Comparison of ENCODE assay signal across 8 mouse cellular contexts in the genomic region with DNA sequence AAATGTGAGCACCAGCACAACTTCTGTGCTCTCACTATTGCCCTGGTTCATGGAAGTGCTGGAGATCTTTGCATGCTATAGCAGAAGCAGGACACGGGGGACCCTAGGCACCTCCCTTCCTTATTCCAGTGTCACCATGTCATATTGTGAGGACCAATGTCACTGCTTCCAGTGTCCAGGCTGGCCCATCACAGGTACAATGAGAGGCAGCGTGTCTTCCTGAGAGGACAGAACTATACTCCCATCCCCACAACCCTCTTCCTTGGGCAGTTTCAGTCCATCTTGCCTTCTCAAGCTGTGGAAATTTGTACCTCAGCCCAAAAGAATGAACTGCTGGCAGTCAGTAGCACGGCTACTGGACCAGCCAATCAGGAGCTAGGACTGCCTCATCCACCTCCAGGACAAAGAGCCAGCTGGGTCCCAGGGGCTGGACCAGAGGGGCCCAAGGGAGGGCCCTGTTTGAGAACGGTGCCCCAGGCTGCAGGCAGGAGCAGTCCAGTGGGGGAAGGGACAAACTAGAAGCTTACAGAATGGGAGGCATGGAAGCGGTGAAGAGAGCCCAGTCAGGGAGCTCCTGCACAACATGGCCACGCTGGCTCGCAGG. TPM values are rescaled to one million over a fixed set of nuclear protein-coding genes. Genes with fewer than 3 reads are reported as not detected.
A peak's percentile ranks its signal among the peaks of the same experiment; 100 is the strongest.
DNase-seq lines count a peak whose midpoint lies in the region; ATAC-seq and TF ChIP-seq lines count a peak whose summit lies in the region.

No protein-coding gene starts in this region.

- no peak overlapping the region for H3K4me3 ChIP-seq in spleen, adult 2 months (ENCODE audit: extremely low read depth, insufficient read depth, insufficient read length)
- no peak overlapping the region for H3K4me3 ChIP-seq in embryonic facial prominence, embryonic 12.5 days
- no peak overlapping the region for H3K4me3 ChIP-seq in heart, embryonic 10.5 days
- H3K4me3 ChIP-seq in midbrain, embryonic 12.5 days: 0 out of 2 replicates have a peak overlapping the region, but pooled peaks have one; percentile 0

- H3K9ac ChIP-seq in embryonic facial prominence, embryonic 12.5 days: no peak overlapping the region
- 0 out of 2 replicates have a peak overlapping the region, but pooled peaks have one; percentile 37 for H3K9ac ChIP-seq in midbrain, embryonic 12.5 days (replicated peaks)

- H3K27ac ChIP-seq in spleen, adult 2 months (ENCODE audit: insufficient read depth, low read length): peak overlapping the region; percentile 61
- peak overlapping the region; percentile 72 for H3K27ac ChIP-seq in embryonic facial prominence, embryonic 12.5 days
- peak overlapping the region; percentile 65 for H3K27ac ChIP-seq in heart, embryonic 10.5 days
- H3K27ac ChIP-seq in midbrain, embryonic 12.5 days (replicated peaks): peak overlapping the region; percentile 71

- H3K9me3 ChIP-seq in embryonic facial prominence, embryonic 12.5 days: no peaks in the 10 kb centered on the region
- no peaks in the 10 kb centered on the region for H3K9me3 ChIP-seq in heart, embryonic 10.5 days
- H3K9me3 ChIP-seq in midbrain, embryonic 12.5 days: no peaks in the 10 kb centered on the region

- no peak overlapping the region for H3K4me2 ChIP-seq in embryonic facial prominence, embryonic 12.5 days (replicated peaks)
- H3K4me2 ChIP-seq in midbrain, embryonic 12.5 days (replicated peaks): peak overlapping the region; percentile 34

- 69% methylated on average over 7 of the region's 7 CpGs for WGBS in spleen, adult 2 months
- WGBS in embryonic facial prominence, embryonic 12.5 days: 34% methylated on average over 7 of the region's 7 CpGs
- WGBS in heart, embryonic 10.5 days: 51% methylated on average over 7 of the region's 7 CpGs
- WGBS in midbrain, embryonic 12.5 days: 17% methylated on average over 7 of the region's 7 CpGs

- TF ChIP-seq CTCF in spleen, adult 2 months (IDR thresholded peaks at IDR 0.05; ENCODE audit: extremely low read depth, insufficient read depth, insufficient read length, insufficient replicate concordance): no peak

- ATAC-seq in embryonic facial prominence, embryonic 12.5 days (ENCODE audit: insufficient number of reproducible peaks, insufficient read depth, low FRiP score, low TSS enrichment): peak; percentile 73
- ATAC-seq in midbrain, embryonic 12.5 days (ENCODE audit: low FRiP score, low read depth): peak; percentile 94

- peaks cover 32% of the 10 kb centered on the region; the same call in 1 of the 2 replicates for H3K4me1 ChIP-seq in spleen, adult 2 months (ENCODE audit: control insufficient read depth, insufficient read depth, insufficient read length)
- H3K4me1 ChIP-seq in embryonic facial prominence, embryonic 12.5 days: peaks cover 19% of the 10 kb centered on the region
- peaks cover 25% of the 10 kb centered on the region for H3K4me1 ChIP-seq in heart, embryonic 10.5 days
- peaks cover 26% of the 10 kb centered on the region for H3K4me1 ChIP-seq in midbrain, embryonic 12.5 days

- TF ChIP-seq POLR2A in spleen, adult 2 months (IDR thresholded peaks at IDR 0.05; ENCODE audit: low read depth, low read length): no peak

- peaks cover 17% of the 10 kb centered on the region for H3K36me3 ChIP-seq in spleen, adult 2 months (ENCODE audit: control insufficient read depth, insufficient read depth, low read length)
- H3K36me3 ChIP-seq in embryonic facial prominence, embryonic 12.5 days: peaks cover 13% of the 10 kb centered on the region
- peaks cover 19% of the 10 kb centered on the region for H3K36me3 ChIP-seq in heart, embryonic 10.5 days
- H3K36me3 ChIP-seq in midbrain, embryonic 12.5 days: no peaks in the 10 kb centered on the region

- no peak for DNase-seq in spleen, adult 2 months (ENCODE audit: low read depth in 1 of 2, low spot score in 2 of 2)
- DNase-seq in spleen, adult 12 weeks (ENCODE audit: low spot score): no peak
- no peak for DNase-seq in heart, embryonic 10.5 days (ENCODE audit: low spot score)
- DNase-seq in kidney, postnatal 10 days: peak; percentile 56
- no peak for DNase-seq in cerebellum, adult 11-12 months
- no peak for DNase-seq in cerebellum, postnatal 36 days

- H3K27me3 ChIP-seq in spleen, adult 2 months (ENCODE audit: control insufficient read depth, insufficient read depth, low read length): no peaks in the 10 kb centered on the region
- H3K27me3 ChIP-seq in embryonic facial prominence, embryonic 12.5 days: no peaks in the 10 kb centered on the region
- no peaks in the 10 kb centered on the region for H3K27me3 ChIP-seq in heart, embryonic 10.5 days (ENCODE audit: insufficient read depth, poor library complexity, severe bottlenecking)
- H3K27me3 ChIP-seq in midbrain, embryonic 12.5 days: no peaks in the 10 kb centered on the region

RNA-seq across cellular contexts. Expression of gene Prkcd, which starts 31.8 kb away (rescaled TPM):
- 187 and 226 TPM in 2 replicates for polyA plus RNA-seq in spleen, adult 2 months (2012; rRNA removed)
- polyA plus RNA-seq in embryonic facial prominence, embryonic 12.5 days (2016; fragmentation: Nextera tagmentation; extraction: Ambion mirVana): 55.6 and 62.0 TPM in 2 replicates
- polyA plus RNA-seq in heart, embryonic 10.5 days (2016; fragmentation: Nextera tagmentation; extraction: Ambion mirVana): 32.4 and 37.3 TPM in 2 replicates
- 25.3 and 26.9 TPM in 2 replicates for polyA plus RNA-seq in midbrain, embryonic 12.5 days (2016; fragmentation: Nextera tagmentation; extraction: Ambion mirVana)

RNA-seq across cellular contexts. Expression of gene Tkt, which starts 46.0 kb away (rescaled TPM):
- polyA plus RNA-seq in spleen, adult 2 months (2012; rRNA removed): 149 and 160 TPM in 2 replicates
- polyA plus RNA-seq in embryonic facial prominence, embryonic 12.5 days (2016; fragmentation: Nextera tagmentation; extraction: Ambion mirVana): 245 and 246 TPM in 2 replicates
- polyA plus RNA-seq in heart, embryonic 10.5 days (2016; fragmentation: Nextera tagmentation; extraction: Ambion mirVana): 122 and 199 TPM in 2 replicates
- 221 and 240 TPM in 2 replicates for polyA plus RNA-seq in midbrain, embryonic 12.5 days (2016; fragmentation: Nextera tagmentation; extraction: Ambion mirVana)

RNA-seq across cellular contexts. Expression of gene Rft1, which starts 60.0 kb away (rescaled TPM):
- polyA plus RNA-seq in spleen, adult 2 months (2012; rRNA removed): 8.5 and 8.6 TPM in 2 replicates
- 19.9 and 20.0 TPM in 2 replicates for polyA plus RNA-seq in embryonic facial prominence, embryonic 12.5 days (2016; fragmentation: Nextera tagmentation; extraction: Ambion mirVana)
- polyA plus RNA-seq in heart, embryonic 10.5 days (2016; fragmentation: Nextera tagmentation; extraction: Ambion mirVana): 11.6 and 11.8 TPM in 2 replicates
- polyA plus RNA-seq in midbrain, embryonic 12.5 days (2016; fragmentation: Nextera tagmentation; extraction: Ambion mirVana): 11.4 and 12.8 TPM in 2 replicates
